Mouse (Mus musculus) forebrain, embryonic 11.5 days (tissue): ENCODE measurements at regions not wholly inside any gene's neighbourhood (a gene's known extent, or its start where the extent isn't known, plus 50 kb on each side); places are given as distances from the start of the nearest gene placed in this dataset.
A peak's percentile ranks its signal among the peaks of the same experiment; 100 is the strongest.

Experiments used
- ATAC-seq: fragments of 200-750 bp; cut with Nextera tagmentation; replicated peaks from 2 replicates; pipeline ENCODE4 v1.8.0; 2017; ENCODE audit warnings: moderate TSS enrichment; ENCODE audit not compliant: low FRiP score
- DNase-seq: peaks from one replicate; pipeline ENCODE4 v3.0.0-alpha.2; 2017; ENCODE audit warnings: low spot score
- H3K27ac ChIP-seq: fragments of 300-500 bp; sonication (generic); 2 replicates; pipeline ENCODE4 v1.5.1; 2014; ENCODE audit warnings: low read depth, low read length
- H3K27me3 ChIP-seq: fragments of 300-500 bp; sonication (generic); 2 replicates; pipeline ENCODE4 v1.6.1; 2014; ENCODE audit warnings: mild to moderate bottlenecking, low read length, mixed read lengths; ENCODE audit not compliant: control insufficient read depth, insufficient read depth
- H3K36me3 ChIP-seq: fragments of 300-500 bp; sonication (generic); 2 replicates; pipeline ENCODE4 v1.6.1; 2014; ENCODE audit warnings: mild to moderate bottlenecking, low read length, moderate library complexity, mixed read lengths; ENCODE audit not compliant: control insufficient read depth, insufficient read depth
- H3K4me1 ChIP-seq: fragments of 300-500 bp; sonication (generic); replicated peaks from 2 replicates; pipeline ENCODE4 v1.6.1; 2014; ENCODE audit warnings: low read length, mixed read lengths; ENCODE audit not compliant: control insufficient read depth, insufficient read depth
- H3K4me2 ChIP-seq: fragments of 300-500 bp; sonication (generic); 2 replicates; pipeline ENCODE4 v1.6.1; 2014; ENCODE audit warnings: low read depth, mild to moderate bottlenecking, low read length, moderate library complexity, mixed read lengths; ENCODE audit not compliant: severe bottlenecking
- H3K4me3 ChIP-seq: fragments of 300-500 bp; sonication (generic); 2 replicates; pipeline ENCODE4 v1.5.1; 2014; ENCODE audit warnings: low read depth, low read length
- H3K9ac ChIP-seq: fragments of 300-500 bp; sonication (generic); 2 replicates; pipeline ENCODE4 v1.6.1; 2014; ENCODE audit warnings: low read length
- H3K9me3 ChIP-seq: fragments of 300-500 bp; sonication (generic); 2 replicates; pipeline ENCODE4 v1.6.1; 2016; ENCODE audit warnings: low read length, mixed read lengths; ENCODE audit not compliant: control insufficient read depth
- WGBS: fragments of 180-500 bp; shearing (Covaris S2); extraction: QIAGEN DNeasy Blood & Tissue Kit; methylation state at CpG from one replicate; pipeline ENCODE4 v1.1.7; 2014; 5-methylcytosine and 5-hydroxymethylcytosine counted together

DNA sequence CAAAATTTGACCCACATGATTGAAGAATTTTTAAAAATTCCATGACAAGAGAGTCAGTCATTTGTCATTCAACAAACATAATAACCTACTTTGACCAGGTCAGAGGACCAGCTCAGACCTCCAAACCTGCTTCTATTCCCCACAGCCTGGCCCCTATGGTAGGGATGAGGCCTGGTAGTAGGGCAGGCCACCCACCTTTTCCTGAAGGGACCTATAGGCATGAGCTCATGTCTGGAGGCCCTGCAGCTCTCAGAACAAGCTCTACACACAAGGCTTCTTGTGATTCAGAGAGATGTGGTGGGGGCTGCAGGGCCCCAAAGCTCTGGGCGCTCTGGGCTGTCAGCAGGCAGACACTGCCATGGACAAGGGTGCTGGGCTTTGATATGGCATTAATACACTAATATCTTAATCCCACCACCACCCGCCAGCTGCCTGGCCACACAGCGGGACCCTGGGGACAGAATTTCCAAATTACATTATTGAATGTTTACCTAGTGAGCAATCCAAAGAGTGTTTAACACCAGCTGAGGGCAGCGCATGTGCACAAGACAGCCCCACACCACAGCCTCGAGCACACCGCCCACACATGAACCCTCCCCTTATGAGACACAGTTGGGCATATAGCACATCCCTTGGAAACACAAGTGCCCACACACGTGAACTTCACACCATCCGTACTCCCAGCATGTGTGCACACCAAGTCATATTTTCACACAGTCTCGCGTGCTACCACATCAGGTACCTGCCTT, 88.1 kb upstream of the Gm12830 start:
- no peak for ATAC-seq
- Histone ChIP-seq H3K4me1 (0 out of 2 replicates have a peak, but pooled peaks cover under 1% of the 10 kb centered on the region), H3K36me3 (no peaks in the 10 kb centered on the region), H3K4me3 (no peak overlapping the region), H3K9me3 (no peaks in the 10 kb centered on the region), H3K4me2 (no peak overlapping the region), H3K27ac (no peak overlapping the region), H3K27me3 (peaks cover 4% of the 10 kb centered on the region), H3K9ac (no peak overlapping the region)
- DNase-seq = no peak
- WGBS = 91% methylated on average over 10 of the region's 10 CpGs

DNA sequence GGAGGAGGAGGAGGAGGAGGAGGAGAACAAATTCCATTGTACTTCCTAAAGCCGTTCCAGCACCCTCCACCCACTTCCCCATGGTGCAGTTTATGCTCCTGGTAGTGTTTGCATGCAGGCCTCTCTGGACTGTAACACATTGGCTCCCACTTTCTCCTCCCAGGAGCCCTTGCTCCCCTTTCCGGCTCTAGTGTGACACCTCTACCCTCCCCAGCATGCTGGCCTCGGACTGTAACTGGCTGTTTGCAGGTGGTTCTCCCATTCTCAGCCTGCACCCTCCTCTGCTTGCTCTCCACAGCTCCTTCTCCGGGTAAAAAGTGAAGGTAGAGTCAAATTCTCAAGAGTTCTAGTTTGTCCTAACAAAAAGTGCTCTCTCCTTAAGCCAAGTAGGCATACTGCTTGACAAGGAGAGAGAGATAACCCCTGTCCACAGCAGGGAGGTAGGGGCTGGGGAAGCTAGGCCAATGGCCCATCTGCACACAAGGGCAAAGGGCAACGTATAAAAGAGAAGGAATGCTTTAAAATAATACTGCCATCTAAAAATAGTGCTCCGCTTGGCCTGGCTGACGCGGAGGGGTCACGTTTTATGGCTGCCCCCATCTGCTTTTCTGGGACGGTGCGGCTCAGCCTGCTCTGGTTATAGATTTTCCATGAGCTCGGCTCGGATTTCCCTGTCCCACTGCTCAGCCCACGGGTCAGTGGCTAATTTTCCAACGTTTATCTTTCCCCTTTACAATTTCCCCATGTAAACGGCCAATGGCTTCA, 82.4 kb upstream of the Gm12830 start:
- DNase-seq (no peak), ATAC-seq (no peak)
- no peak overlapping the region for H3K9ac ChIP-seq
- H3K27me3 ChIP-seq = peaks cover 2% of the 10 kb centered on the region; the same call in 1 of the 2 replicates
- WGBS = 65% methylated on average over 16 of the region's 16 CpGs
- no peaks in the 10 kb centered on the region for H3K36me3 ChIP-seq
- no peaks in the 10 kb centered on the region for H3K9me3 ChIP-seq
- H3K4me1 ChIP-seq = no peaks in the 10 kb centered on the region
- no peak overlapping the region for H3K4me2 ChIP-seq
- H3K4me3 ChIP-seq = no peak overlapping the region
- H3K27ac ChIP-seq = no peak overlapping the region

DNA sequence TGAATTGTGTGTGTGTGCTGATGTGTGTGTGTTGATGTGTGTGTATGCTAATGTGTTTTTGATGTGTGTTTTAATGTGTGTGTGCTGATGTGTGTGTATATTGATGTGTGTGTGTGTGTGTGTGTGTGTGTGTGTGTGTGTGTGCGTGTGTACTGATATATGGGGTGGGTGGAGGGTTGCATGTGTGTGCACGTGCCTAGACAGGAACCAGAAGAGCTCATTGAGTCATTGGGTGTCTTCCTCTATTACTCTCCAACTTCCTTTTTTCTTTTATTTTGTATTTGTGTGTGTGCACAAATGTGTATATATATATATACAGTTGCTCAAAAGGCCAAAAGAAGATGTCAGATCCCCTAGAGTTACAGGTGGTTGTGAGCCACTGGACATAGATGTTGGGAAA, 73.4 kb upstream of the Gm12830 start:
- no peak overlapping the region for H3K27ac ChIP-seq
- H3K4me2 ChIP-seq = no peak overlapping the region
- no peaks in the 10 kb centered on the region for H3K27me3 ChIP-seq
- H3K4me1 ChIP-seq = no peaks in the 10 kb centered on the region
- 91% methylated on average over 2 of the region's 2 CpGs for WGBS
- H3K9ac ChIP-seq = no peak overlapping the region
- no peak for ATAC-seq
- no peak for DNase-seq
- H3K4me3 ChIP-seq = no peak overlapping the region
- H3K9me3 ChIP-seq = no peaks in the 10 kb centered on the region
- no peaks in the 10 kb centered on the region for H3K36me3 ChIP-seq

DNA sequence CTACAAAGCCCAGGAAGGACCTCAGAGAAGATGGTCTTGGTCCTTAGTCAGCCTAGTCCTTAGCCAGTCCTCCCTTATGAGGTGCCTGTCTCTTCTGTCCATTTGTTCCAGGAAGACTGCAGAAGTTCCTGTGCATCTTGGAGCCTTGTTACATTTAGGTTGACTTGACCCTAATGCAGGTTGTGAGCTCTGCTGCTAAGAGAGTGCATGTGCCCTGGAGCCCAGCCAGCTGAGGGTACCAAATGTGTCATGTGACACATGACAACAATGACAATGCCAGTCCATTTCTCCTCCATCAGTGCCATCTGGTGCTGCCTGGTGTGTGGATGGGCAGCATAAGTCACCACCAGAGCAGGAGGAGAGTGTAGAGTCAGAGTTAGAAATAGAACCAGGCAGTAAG, 61.7 kb upstream of the Gm12830 start:
- Histone ChIP-seq H3K27ac (no peak overlapping the region), H3K27me3 (no peaks in the 10 kb centered on the region), H3K4me3 (no peak overlapping the region), H3K9ac (no peak overlapping the region), H3K4me2 (no peak overlapping the region), H3K9me3 (no peaks in the 10 kb centered on the region), H3K4me1 (no peaks in the 10 kb centered on the region), H3K36me3 (no peaks in the 10 kb centered on the region)
- ATAC-seq = no peak
- no peak for DNase-seq

DNA sequence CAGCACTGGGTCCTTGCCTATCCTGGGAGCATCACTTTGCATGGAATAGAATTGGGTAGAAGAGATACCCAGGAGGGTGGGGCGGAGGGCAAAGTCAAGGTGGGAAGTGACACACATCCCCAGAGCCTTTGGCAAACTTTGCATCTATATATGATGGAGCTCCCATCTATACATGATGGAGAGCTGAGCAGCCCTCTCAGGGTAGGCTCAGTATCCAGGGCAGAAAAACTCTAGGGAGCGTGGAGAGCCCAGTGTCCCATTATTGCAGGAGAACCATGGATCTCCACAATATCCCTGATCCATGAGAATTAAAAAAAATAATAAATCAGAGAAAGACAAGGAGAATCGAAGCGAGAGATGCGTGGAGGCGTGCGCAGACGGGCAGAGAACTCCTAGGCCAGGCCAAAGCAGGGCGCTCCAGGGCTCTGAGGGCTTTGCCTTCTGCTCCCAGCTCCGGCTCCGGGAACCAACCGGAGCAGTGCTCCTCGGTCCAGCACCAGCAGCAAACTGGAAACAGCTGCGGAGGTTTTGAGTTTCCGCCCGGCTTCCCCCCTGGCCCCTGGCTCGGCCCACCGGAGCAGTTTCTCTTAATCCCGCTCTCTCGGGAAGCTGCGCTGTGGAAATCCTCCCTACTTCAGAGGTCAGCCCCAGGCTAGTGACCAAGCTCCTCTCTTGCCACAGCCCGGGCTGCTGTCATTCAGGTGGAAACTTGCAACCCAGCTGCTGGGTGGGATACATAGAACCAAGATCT, 54.7 kb upstream of the Gm12830 start:
- Histone ChIP-seq H3K27ac (no peak overlapping the region), H3K4me2 (no peak overlapping the region), H3K4me1 (no peaks in the 10 kb centered on the region), H3K36me3 (no peaks in the 10 kb centered on the region), H3K9me3 (no peaks in the 10 kb centered on the region), H3K4me3 (no peak overlapping the region), H3K27me3 (no peaks in the 10 kb centered on the region), H3K9ac (no peak overlapping the region)
- DNase-seq (peak; percentile 63), ATAC-seq (no peak)
- 43% methylated on average over 22 of the region's 22 CpGs for WGBS
